Mouse (Mus musculus): ENCODE data around the gene Msln.

DNA sequence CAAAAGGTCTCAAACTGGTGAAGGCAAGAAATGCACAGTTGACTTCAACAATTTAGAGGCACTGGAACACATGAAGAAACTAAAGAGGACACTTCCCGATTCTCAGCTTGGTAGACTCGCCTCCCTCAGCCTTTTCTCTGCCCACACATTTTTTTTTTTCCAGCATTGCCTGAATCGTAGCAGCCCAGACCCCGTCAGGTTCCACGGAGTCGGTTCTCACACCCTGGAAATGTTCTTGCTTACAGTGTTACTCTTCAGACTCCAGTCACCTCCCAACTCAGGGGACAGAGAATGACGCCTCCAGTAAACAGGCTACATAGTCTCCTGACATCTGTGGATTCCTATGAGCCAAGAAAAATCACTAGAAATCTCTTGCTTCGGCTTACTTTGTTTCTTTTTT, 6.0 kb upstream of the Msln start:
- TF ChIP-seq CTCF (IDR thresholded peaks at IDR 0.05; ENCODE audit: extremely low read depth, insufficient read depth, insufficient read length, insufficient replicate concordance): no peak
- TF ChIP-seq POLR2A (IDR thresholded peaks at IDR 0.05; ENCODE audit: low read depth, low read length): no peak
